Mouse (Mus musculus): ENCODE data around the gene Arl6ip4.

The Arl6ip4 gene

GRCm38 (mm10) chr5:124155943-124156342 lies 40.1 kb downstream of the Arl6ip4 start:
- DNase-seq (ENCODE audit: low spot score): no peak

- DNase-seq (ENCODE audit: low spot score): no peak
Observed at GRCm38 (mm10) chr5:124158305-124158704, 42.4 kb downstream of the Arl6ip4 start.

GRCm38 (mm10) chr5:124159453-124159852 lies 43.6 kb downstream of the Arl6ip4 start:
- DNase-seq (ENCODE audit: low spot score): no peak

GRCm38 (mm10) chr5:124161831-124162230 lies 45.9 kb downstream of the Arl6ip4 start:
- no peak for DNase-seq (ENCODE audit: low spot score)

GRCm38 (mm10) chr5:124162577-124162976 lies 46.7 kb downstream of the Arl6ip4 start:
- no peak for DNase-seq (ENCODE audit: low spot score)

GRCm38 (mm10) chr5:124163445-124163844 lies 47.6 kb downstream of the Arl6ip4 start:
- no peak for DNase-seq (ENCODE audit: low spot score)

GRCm38 (mm10) chr5:124165622-124166570 lies 50.0 kb downstream of the Arl6ip4 start:
- DNase-seq (ENCODE audit: low spot score): no peak

GRCm38 (mm10) chr5:124166741-124167140 lies 50.9 kb downstream of the Arl6ip4 start:
- no peak for DNase-seq (ENCODE audit: low spot score)

- DNase-seq (ENCODE audit: low spot score): no peak
Observed at GRCm38 (mm10) chr5:124167621-124168020, 51.7 kb downstream of the Arl6ip4 start.
